Mouse (Mus musculus): ENCODE data around the gene Napsa. TPM values are rescaled to one million over a fixed set of nuclear protein-coding genes. Genes with fewer than 3 reads are reported as not detected.

Napsa gene
- polyA plus RNA-seq, 1 experiment from 2014 or later, result 5.4 TPM

DNA sequence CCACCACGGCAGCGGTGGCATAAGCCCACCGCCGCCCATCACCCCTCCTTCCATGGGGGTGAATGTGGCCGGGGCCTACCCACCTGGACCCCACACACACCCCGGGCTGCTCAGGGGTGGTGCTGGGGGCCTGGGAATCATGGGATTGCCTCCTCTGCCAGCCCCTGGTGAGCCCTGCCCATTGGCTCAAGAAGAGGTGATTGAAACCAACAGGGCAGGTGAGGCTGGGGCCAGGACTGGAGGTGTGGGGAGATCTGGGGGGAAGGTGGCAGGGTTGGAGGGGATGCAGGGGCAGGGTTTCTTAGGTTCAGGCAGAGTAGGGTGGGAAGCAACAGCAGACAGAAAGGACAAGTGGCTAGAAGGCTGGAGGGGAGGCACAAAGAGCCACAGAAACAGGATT lies 23.9 kb downstream of the Napsa start:
- no peaks in the 10 kb centered on the region for H3K36me3 ChIP-seq (ENCODE audit: control insufficient read depth, insufficient read depth, low read length)
- WGBS, result 89% methylated on average over 6 of the region's 6 CpGs
- no peaks in the 10 kb centered on the region for H3K9me3 ChIP-seq (replicated peaks; ENCODE audit: control insufficient read depth, low read length)
- H3K4me2 ChIP-seq (ENCODE audit: low read depth, low read length), result no peak overlapping the region
- H3K9ac ChIP-seq (ENCODE audit: low read length), result no peak overlapping the region
- no peak overlapping the region for H3K27ac ChIP-seq (ENCODE audit: low read length)
- H3K4me1 ChIP-seq (ENCODE audit: control insufficient read depth, insufficient read depth, low read length), result peaks cover 4% of the 10 kb centered on the region
- H3K4me3 ChIP-seq (replicated peaks; ENCODE audit: low read length), result no peak overlapping the region
- H3K27me3 ChIP-seq (ENCODE audit: control insufficient read depth, insufficient read depth, low read length), result peaks cover 33% of the 10 kb centered on the region
- ATAC-seq (ENCODE audit: insufficient read depth, low FRiP score), result no peak

- WGBS, result 49% methylated on average over 5 of the region's 5 CpGs
- Histone ChIP-seq H3K4me3 (replicated peaks; ENCODE audit: low read length) (no peak overlapping the region), H3K27me3 (ENCODE audit: control insufficient read depth, insufficient read depth, low read length) (peaks cover 34% of the 10 kb centered on the region), H3K9ac (ENCODE audit: low read length) (no peak overlapping the region), H3K4me1 (ENCODE audit: control insufficient read depth, insufficient read depth, low read length) (no peaks in the 10 kb centered on the region), H3K9me3 (replicated peaks; ENCODE audit: control insufficient read depth, low read length) (no peaks in the 10 kb centered on the region), H3K4me2 (ENCODE audit: low read depth, low read length) (no peak overlapping the region), H3K36me3 (ENCODE audit: control insufficient read depth, insufficient read depth, low read length) (no peaks in the 10 kb centered on the region), H3K27ac (ENCODE audit: low read length) (no peak overlapping the region)
- ATAC-seq (ENCODE audit: insufficient read depth, low FRiP score), result no peak
Measured at GRCm38 (mm10) chr7:44596996-44597538, 24.9 kb downstream of the Napsa start.

DNA sequence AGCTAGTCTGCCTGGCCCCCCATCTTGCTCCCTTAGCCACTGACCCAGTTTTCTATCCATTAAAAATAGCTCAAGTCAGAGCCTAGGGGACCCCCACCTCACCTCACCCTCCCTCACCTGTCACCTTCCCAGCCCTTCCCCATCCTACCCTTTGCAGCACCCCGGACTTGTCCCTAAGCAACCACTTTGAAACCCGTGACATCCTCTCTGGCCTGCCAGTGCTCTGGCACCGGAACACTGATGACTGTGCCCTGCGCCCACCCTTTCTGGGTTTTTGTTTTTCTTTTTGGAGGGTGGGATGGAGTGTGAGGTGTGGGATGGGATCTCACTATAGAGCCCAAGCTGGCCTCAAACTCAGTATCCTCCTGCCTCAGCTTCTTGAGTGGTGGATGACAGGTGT lies 25.5 kb downstream of the Napsa start:
- ATAC-seq (ENCODE audit: insufficient read depth, low FRiP score), result no peak
- Histone ChIP-seq H3K27ac (ENCODE audit: low read length) (no peak overlapping the region), H3K27me3 (ENCODE audit: control insufficient read depth, insufficient read depth, low read length) (peaks cover 34% of the 10 kb centered on the region), H3K4me3 (replicated peaks; ENCODE audit: low read length) (no peak overlapping the region), H3K4me1 (ENCODE audit: control insufficient read depth, insufficient read depth, low read length) (no peaks in the 10 kb centered on the region), H3K9ac (ENCODE audit: low read length) (no peak overlapping the region), H3K9me3 (replicated peaks; ENCODE audit: control insufficient read depth, low read length) (no peaks in the 10 kb centered on the region), H3K4me2 (ENCODE audit: low read depth, low read length) (no peak overlapping the region), H3K36me3 (ENCODE audit: control insufficient read depth, insufficient read depth, low read length) (no peaks in the 10 kb centered on the region)
- 87% methylated on average over 4 of the region's 4 CpGs for WGBS

- no peak for ATAC-seq (ENCODE audit: insufficient read depth, low FRiP score)
- Histone ChIP-seq H3K4me3 (replicated peaks; ENCODE audit: low read length) (no peak overlapping the region), H3K27ac (ENCODE audit: low read length) (no peak overlapping the region), H3K36me3 (ENCODE audit: control insufficient read depth, insufficient read depth, low read length) (no peaks in the 10 kb centered on the region), H3K27me3 (ENCODE audit: control insufficient read depth, insufficient read depth, low read length) (peaks cover 33% of the 10 kb centered on the region), H3K9me3 (replicated peaks; ENCODE audit: control insufficient read depth, low read length) (no peaks in the 10 kb centered on the region), H3K9ac (ENCODE audit: low read length) (no peak overlapping the region), H3K4me1 (ENCODE audit: control insufficient read depth, insufficient read depth, low read length) (no peaks in the 10 kb centered on the region), H3K4me2 (ENCODE audit: low read depth, low read length) (no peak overlapping the region)
- 79% methylated on average over 12 of the region's 12 CpGs for WGBS
Measured at GRCm38 (mm10) chr7:44598336-44598735, 26.2 kb downstream of the Napsa start.

DNA sequence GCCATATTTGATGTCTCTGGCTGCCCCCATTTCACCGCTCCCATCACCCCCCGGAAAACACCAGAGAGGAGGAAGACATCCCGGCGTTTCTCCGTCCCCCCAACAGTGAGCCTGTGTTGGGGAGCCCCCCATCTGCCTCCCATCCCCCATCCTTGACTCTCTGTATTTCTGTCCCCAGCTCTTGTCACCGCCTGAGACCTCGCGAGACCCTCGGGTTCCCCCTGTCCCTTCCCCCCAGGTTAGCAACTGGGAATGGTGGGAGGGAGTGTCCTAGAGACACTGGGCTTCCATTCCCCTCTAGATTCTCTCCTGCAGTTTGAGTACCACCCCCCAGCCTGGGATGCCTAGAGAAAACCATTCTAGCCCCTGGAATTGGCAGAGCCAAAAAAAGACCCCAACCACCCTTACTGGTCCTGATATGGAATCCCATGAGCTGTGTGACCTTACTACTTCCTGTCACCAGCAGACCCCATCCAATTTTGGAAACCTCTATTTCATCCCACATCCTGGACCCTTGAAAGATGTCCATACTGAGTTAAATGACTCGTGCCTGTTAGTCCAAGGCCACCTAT lies 28.6 kb downstream of the Napsa start:
- Histone ChIP-seq H3K36me3 (ENCODE audit: control insufficient read depth, insufficient read depth, low read length) (no peaks in the 10 kb centered on the region), H3K4me2 (ENCODE audit: low read depth, low read length) (no peak overlapping the region), H3K9me3 (replicated peaks; ENCODE audit: control insufficient read depth, low read length) (no peaks in the 10 kb centered on the region), H3K4me1 (ENCODE audit: control insufficient read depth, insufficient read depth, low read length) (no peaks in the 10 kb centered on the region), H3K27ac (ENCODE audit: low read length) (no peak overlapping the region), H3K9ac (ENCODE audit: low read length) (no peak overlapping the region), H3K27me3 (ENCODE audit: control insufficient read depth, insufficient read depth, low read length) (peaks cover 48% of the 10 kb centered on the region), H3K4me3 (replicated peaks; ENCODE audit: low read length) (no peak overlapping the region)
- 79% methylated on average over 10 of the region's 10 CpGs for WGBS
- no peak for ATAC-seq (ENCODE audit: insufficient read depth, low FRiP score)

DNA sequence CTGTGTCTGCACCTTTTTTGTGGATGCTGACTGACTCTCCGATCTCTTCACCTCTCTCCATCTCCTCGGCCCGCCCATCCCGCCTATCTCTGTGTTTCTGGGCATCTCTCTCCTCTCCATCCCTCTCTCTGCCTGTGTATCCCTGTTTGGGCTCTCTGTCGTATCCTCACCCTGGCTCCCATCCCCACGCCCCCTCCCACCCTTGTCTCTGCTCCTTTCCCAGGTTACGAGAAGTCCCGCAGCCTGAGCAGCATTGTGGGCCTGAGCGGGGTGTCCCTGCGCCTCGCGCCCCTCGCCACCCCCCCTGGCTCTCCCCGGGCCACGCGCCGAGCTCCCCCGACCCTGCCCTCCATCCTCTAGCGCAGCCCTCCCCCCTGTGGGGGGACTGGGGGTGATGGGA lies 29.5 kb downstream of the Napsa start:
- no peaks in the 10 kb centered on the region for H3K4me1 ChIP-seq (ENCODE audit: control insufficient read depth, insufficient read depth, low read length)
- no peak overlapping the region for H3K27ac ChIP-seq (ENCODE audit: low read length)
- no peak overlapping the region for H3K4me2 ChIP-seq (ENCODE audit: low read depth, low read length)
- no peak overlapping the region for H3K9ac ChIP-seq (ENCODE audit: low read length)
- peaks cover 55% of the 10 kb centered on the region for H3K27me3 ChIP-seq (ENCODE audit: control insufficient read depth, insufficient read depth, low read length)
- 12% methylated on average over 19 of the region's 19 CpGs for WGBS
- no peak for ATAC-seq (ENCODE audit: insufficient read depth, low FRiP score)
- no peaks in the 10 kb centered on the region for H3K9me3 ChIP-seq (replicated peaks; ENCODE audit: control insufficient read depth, low read length)
- H3K4me3 ChIP-seq (replicated peaks; ENCODE audit: low read length), result no peak overlapping the region
- no peaks in the 10 kb centered on the region for H3K36me3 ChIP-seq (ENCODE audit: control insufficient read depth, insufficient read depth, low read length)

- 17% methylated on average over 11 of the region's 11 CpGs for WGBS
- no peak overlapping the region for H3K4me3 ChIP-seq (replicated peaks; ENCODE audit: low read length)
- ATAC-seq (ENCODE audit: insufficient read depth, low FRiP score), result no peak
- no peaks in the 10 kb centered on the region for H3K4me1 ChIP-seq (ENCODE audit: control insufficient read depth, insufficient read depth, low read length)
- H3K36me3 ChIP-seq (ENCODE audit: control insufficient read depth, insufficient read depth, low read length), result no peaks in the 10 kb centered on the region
- no peak overlapping the region for H3K9ac ChIP-seq (ENCODE audit: low read length)
- no peaks in the 10 kb centered on the region for H3K9me3 ChIP-seq (replicated peaks; ENCODE audit: control insufficient read depth, low read length)
- H3K4me2 ChIP-seq (ENCODE audit: low read depth, low read length), result no peak overlapping the region
- H3K27ac ChIP-seq (ENCODE audit: low read length), result no peak overlapping the region
- H3K27me3 ChIP-seq (ENCODE audit: control insufficient read depth, insufficient read depth, low read length), result peaks cover 55% of the 10 kb centered on the region
Measured at GRCm38 (mm10) chr7:44602443-44602842, 30.3 kb downstream of the Napsa start.

GRCm38 (mm10) chr7:44603186-44603855 lies 31.1 kb downstream of the Napsa start:
- Histone ChIP-seq H3K4me2 (ENCODE audit: low read depth, low read length) (peak overlapping the region; percentile 53), H3K27ac (ENCODE audit: low read length) (no peak overlapping the region), H3K9ac (ENCODE audit: low read length) (no peak overlapping the region), H3K27me3 (ENCODE audit: control insufficient read depth, insufficient read depth, low read length) (peaks cover 55% of the 10 kb centered on the region), H3K4me3 (replicated peaks; ENCODE audit: low read length) (peak overlapping the region; percentile 38), H3K36me3 (ENCODE audit: control insufficient read depth, insufficient read depth, low read length) (no peaks in the 10 kb centered on the region), H3K9me3 (replicated peaks; ENCODE audit: control insufficient read depth, low read length) (no peaks in the 10 kb centered on the region), H3K4me1 (ENCODE audit: control insufficient read depth, insufficient read depth, low read length) (no peaks in the 10 kb centered on the region)
- ATAC-seq (ENCODE audit: insufficient read depth, low FRiP score), result no peak
- WGBS, result 4% methylated on average over 20 of the region's 20 CpGs

GRCm38 (mm10) chr7:44604139-44604606 lies 32.0 kb downstream of the Napsa start:
- H3K36me3 ChIP-seq (ENCODE audit: control insufficient read depth, insufficient read depth, low read length), result no peaks in the 10 kb centered on the region
- H3K4me1 ChIP-seq (ENCODE audit: control insufficient read depth, insufficient read depth, low read length), result no peaks in the 10 kb centered on the region
- peaks cover 55% of the 10 kb centered on the region for H3K27me3 ChIP-seq (ENCODE audit: control insufficient read depth, insufficient read depth, low read length)
- ATAC-seq (ENCODE audit: insufficient read depth, low FRiP score), result peak; percentile 30; the same call in 1 of the 2 replicates
- H3K9ac ChIP-seq (ENCODE audit: low read length), result 0 out of 2 replicates have a peak overlapping the region, but pooled peaks have one; percentile 31
- no peaks in the 10 kb centered on the region for H3K9me3 ChIP-seq (replicated peaks; ENCODE audit: control insufficient read depth, low read length)
- H3K4me3 ChIP-seq (replicated peaks; ENCODE audit: low read length), result peak overlapping the region; percentile 38
- H3K27ac ChIP-seq (ENCODE audit: low read length), result no peak overlapping the region
- peak overlapping the region; percentile 53 for H3K4me2 ChIP-seq (ENCODE audit: low read depth, low read length)
- 2% methylated on average over 25 of the region's 25 CpGs for WGBS
